Mouse (Mus musculus): ENCODE measurements at regions not wholly inside any gene's neighbourhood (a gene's known extent, or its start where the extent isn't known, plus 50 kb on each side); places are given as distances from the start of the nearest gene placed in this dataset.

GRCm38 (mm10) chrY:263314-263713 lies 533.9 kb downstream of the Zfy1 start:
- Histone ChIP-seq H3K27ac (replicated peaks) (no peak overlapping the region), H3K9me3 (ENCODE audit: control insufficient read depth, low read length) (no peaks in the 10 kb centered on the region), H3K9ac (ENCODE audit: low read length) (no peak overlapping the region), H3K4me2 (replicated peaks; ENCODE audit: low read depth) (no peak overlapping the region), H3K4me1 (replicated peaks; ENCODE audit: control insufficient read depth, insufficient read depth) (no peaks in the 10 kb centered on the region), H3K27me3 (ENCODE audit: control insufficient read depth, insufficient read depth, low read length) (no peaks in the 10 kb centered on the region), H3K4me3 (ENCODE audit: low read depth, low read length) (no peak overlapping the region), H3K36me3 (ENCODE audit: control insufficient read depth, insufficient read depth, low read length) (no peaks in the 10 kb centered on the region)
- 100% methylated on average over 2 of the region's 5 CpGs for WGBS
- no peak for DNase-seq (ENCODE audit: low spot score)
- ATAC-seq (ENCODE audit: low FRiP score, low TSS enrichment), result 0 out of 2 replicates have a peak, but pooled peaks have one; percentile 38
- no peak for TF ChIP-seq CTCF (IDR thresholded peaks at IDR 0.05; ENCODE audit: low read depth)
- no peak for TF ChIP-seq EP300 (optimal IDR thresholded peaks at IDR 0.05)
